Mouse (Mus musculus) kidney, adult 2 months (tissue): Measurements from ENCODE around the gene Tspear.

Source experiments
- CTCF ChIP-seq: fragments of 200-500 bp; conservative IDR thresholded peaks from 2 replicates; pipeline ENCODE4 v1.5.1; 2011; ENCODE audit warnings: low read depth, mild to moderate bottlenecking, control low read depth, low read length, moderate library complexity, mixed read lengths; ENCODE audit not compliant: insufficient read depth, insufficient read length
- POLR2A ChIP-seq: fragments of 200-500 bp; IDR thresholded peaks from one replicate; pipeline ENCODE4 v1.6.1; 2011; ENCODE audit warnings: low read depth, low read length, control low read depth

DNA sequence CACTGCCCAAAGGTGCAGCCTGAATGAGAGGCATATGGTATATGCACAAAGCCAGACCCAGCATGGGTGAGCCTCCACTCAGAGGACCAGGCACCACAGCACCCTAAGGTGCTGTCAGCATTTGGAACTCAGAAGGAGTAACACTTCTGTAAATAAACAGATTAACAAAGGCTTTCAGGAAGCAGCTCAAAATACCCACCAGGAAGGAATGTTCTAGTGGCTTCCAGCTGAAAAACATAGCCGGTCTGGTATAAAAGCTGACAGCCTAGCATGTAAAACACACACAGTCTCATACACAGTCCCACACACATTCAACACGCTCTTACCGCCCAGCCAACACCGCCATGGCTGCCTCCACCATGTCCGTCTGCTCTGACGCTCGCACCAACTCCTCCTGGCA, 175.3 kb downstream of the Tspear start, which contains the start of gene Gm3285:
- no peak for TF ChIP-seq POLR2A
- TF ChIP-seq CTCF = no peak
